Mouse (Mus musculus): Measurements from ENCODE around the gene Abce1. TPM values are rescaled to one million over a fixed set of nuclear protein-coding genes. Genes with fewer than 3 reads are reported as not detected.

The Abce1 gene
- 63.2 and 70.2 TPM in 2 replicates for polyA plus RNA-seq (2015; fragmentation: Nextera tagmentation; extraction: Ambion mirVana)

DNA sequence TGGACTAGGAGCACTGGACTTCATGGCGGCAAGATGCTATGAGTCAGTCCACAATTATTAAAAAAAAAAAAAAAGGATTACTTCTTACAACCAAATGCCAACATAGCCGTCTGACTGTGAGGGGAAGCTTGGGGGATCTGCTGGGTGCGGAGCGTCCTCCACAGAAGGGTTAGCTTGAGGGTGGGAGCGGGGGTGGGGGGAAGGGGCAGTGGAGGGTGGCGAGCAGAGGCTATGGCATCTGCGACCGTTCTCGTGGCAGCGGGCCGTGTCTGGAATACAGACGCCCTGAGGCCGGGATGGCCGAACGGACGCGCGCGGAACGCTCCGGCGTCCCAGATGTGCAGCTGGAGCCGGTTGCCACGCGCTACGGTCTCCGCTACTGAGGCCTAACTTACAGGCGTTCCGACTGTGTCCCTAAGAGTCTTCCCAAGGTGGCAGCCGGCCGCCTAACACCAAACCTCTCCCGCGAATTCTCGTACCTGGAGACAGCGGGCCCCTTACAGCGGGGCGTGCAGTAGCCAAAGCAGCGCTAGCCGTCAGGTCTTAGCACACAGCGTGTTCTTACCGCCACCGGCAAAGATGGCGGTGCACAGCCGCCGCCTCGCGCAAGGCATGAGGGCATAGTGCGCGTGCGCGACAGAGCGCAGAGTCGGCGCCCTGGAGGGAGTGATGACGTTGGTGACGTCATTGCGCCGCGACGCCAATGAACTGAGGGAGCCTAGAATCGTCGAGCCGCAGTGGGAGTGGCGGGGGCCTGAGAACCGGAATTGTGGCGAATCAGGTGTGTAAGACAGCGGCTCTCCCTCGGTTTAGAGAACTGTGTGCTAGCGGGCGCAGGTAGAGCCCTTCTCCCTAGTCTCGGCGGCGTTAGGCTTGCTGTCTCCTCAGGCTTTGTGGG, at the start of gene Abce1, which contains the start of gene Anapc10:
Gene Abce1 (minus strand): TSS at position 677 of the 898 bp plus-strand sequence.
Gene Anapc10 (plus strand): TSS at position 757 of the 898 bp plus-strand sequence.
- WGBS, result under 1% methylated on average over 73 of the region's 73 CpGs
- H3K9ac ChIP-seq (ENCODE audit: low read length), result peak within 1 kb of the TSS; percentile 95
- ATAC-seq (replicated peaks; ENCODE audit: extremely low read depth, insufficient read depth, low FRiP score), result peak; percentile 98
- H3K4me1 ChIP-seq (ENCODE audit: control insufficient read depth, insufficient read depth, low read length), result peaks cover 6% of the 10 kb centered on the region; the same call in 1 of the 2 replicates
- H3K4me3 ChIP-seq (ENCODE audit: low read length), result peak within 1 kb of the TSS; percentile 94
- H3K4me2 ChIP-seq (ENCODE audit: low read depth, low read length), result peak within 1 kb of the TSS; percentile 90
- peak within 1 kb of the TSS; percentile 90 for H3K27ac ChIP-seq (ENCODE audit: low read length)
- peaks cover 8% of the 10 kb centered on the region; the same call in 1 of the 2 replicates for H3K36me3 ChIP-seq (ENCODE audit: control insufficient read depth, insufficient read depth)
- no peaks in the 10 kb centered on the region for H3K9me3 ChIP-seq (replicated peaks; ENCODE audit: control insufficient read depth, low read length)
- H3K27me3 ChIP-seq (ENCODE audit: control insufficient read depth, insufficient read depth, low read length), result no peaks in the 10 kb centered on the region

GRCm38 (mm10) chr8:79750305-79750704, 38.8 kb upstream of the Abce1 start:
- Histone ChIP-seq H3K4me2 (ENCODE audit: low read depth, low read length) (no peak overlapping the region), H3K36me3 (ENCODE audit: control insufficient read depth, insufficient read depth) (peaks cover 2% of the 10 kb centered on the region; the same call in 1 of the 2 replicates), H3K4me1 (ENCODE audit: control insufficient read depth, insufficient read depth, low read length) (no peaks in the 10 kb centered on the region), H3K4me3 (ENCODE audit: low read length) (no peak overlapping the region), H3K27me3 (ENCODE audit: control insufficient read depth, insufficient read depth, low read length) (no peaks in the 10 kb centered on the region), H3K27ac (ENCODE audit: low read length) (no peak overlapping the region), H3K9me3 (replicated peaks; ENCODE audit: control insufficient read depth, low read length) (no peaks in the 10 kb centered on the region), H3K9ac (ENCODE audit: low read length) (no peak overlapping the region)
- ATAC-seq (replicated peaks; ENCODE audit: extremely low read depth, insufficient read depth, low FRiP score), result no peak
- 31% methylated on average over 2 of the region's 2 CpGs for WGBS

GRCm38 (mm10) chr8:79748591-79748990, 37.1 kb upstream of the Abce1 start:
- Histone ChIP-seq H3K4me2 (ENCODE audit: low read depth, low read length) (no peak overlapping the region), H3K36me3 (ENCODE audit: control insufficient read depth, insufficient read depth) (peaks cover 2% of the 10 kb centered on the region; the same call in 1 of the 2 replicates)

DNA sequence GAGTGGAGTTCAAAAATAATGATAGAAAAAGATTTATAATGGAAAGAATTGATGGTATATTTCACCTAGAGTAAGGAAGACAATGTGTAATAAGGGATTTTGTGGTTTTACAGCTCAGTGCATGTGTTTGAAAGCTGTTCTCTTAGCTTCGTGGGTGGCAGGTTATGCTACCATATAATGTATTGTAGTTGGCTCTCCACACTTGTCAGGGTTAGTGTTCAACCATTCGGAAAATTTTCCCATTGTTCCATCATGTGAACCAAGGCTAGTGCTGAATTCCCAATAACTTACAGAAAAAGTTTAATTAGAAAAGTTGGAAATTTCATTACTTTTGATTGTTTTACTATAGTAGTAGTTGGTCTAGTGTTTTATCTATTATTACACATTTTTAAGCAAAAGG, 36.6 kb upstream of the Abce1 start:
- H3K9me3 ChIP-seq (replicated peaks; ENCODE audit: control insufficient read depth, low read length), result no peaks in the 10 kb centered on the region
- H3K4me3 ChIP-seq (ENCODE audit: low read length), result no peak overlapping the region
- ATAC-seq (replicated peaks; ENCODE audit: extremely low read depth, insufficient read depth, low FRiP score), result no peak
- H3K27me3 ChIP-seq (ENCODE audit: control insufficient read depth, insufficient read depth, low read length), result no peaks in the 10 kb centered on the region
- WGBS, result 69% methylated on average over 2 of the region's 2 CpGs
- no peaks in the 10 kb centered on the region for H3K4me1 ChIP-seq (ENCODE audit: control insufficient read depth, insufficient read depth, low read length)
- H3K4me2 ChIP-seq (ENCODE audit: low read depth, low read length), result no peak overlapping the region
- peaks cover 2% of the 10 kb centered on the region; the same call in 1 of the 2 replicates for H3K36me3 ChIP-seq (ENCODE audit: control insufficient read depth, insufficient read depth)
- H3K27ac ChIP-seq (ENCODE audit: low read length), result no peak overlapping the region
- H3K9ac ChIP-seq (ENCODE audit: low read length), result no peak overlapping the region

More at GRCm38 (mm10) chr8:79748591-79748990, 37.1 kb upstream of the Abce1 start:
- H3K27ac ChIP-seq (ENCODE audit: low read length), result no peak overlapping the region
- ATAC-seq (replicated peaks; ENCODE audit: extremely low read depth, insufficient read depth, low FRiP score), result no peak
- H3K4me3 ChIP-seq (ENCODE audit: low read length), result no peak overlapping the region
- no peak overlapping the region for H3K9ac ChIP-seq (ENCODE audit: low read length)
- no peaks in the 10 kb centered on the region for H3K27me3 ChIP-seq (ENCODE audit: control insufficient read depth, insufficient read depth, low read length)
- WGBS, result 80% methylated on average over 4 of the region's 4 CpGs
- H3K4me1 ChIP-seq (ENCODE audit: control insufficient read depth, insufficient read depth, low read length), result no peaks in the 10 kb centered on the region
- no peaks in the 10 kb centered on the region for H3K9me3 ChIP-seq (replicated peaks; ENCODE audit: control insufficient read depth, low read length)

DNA sequence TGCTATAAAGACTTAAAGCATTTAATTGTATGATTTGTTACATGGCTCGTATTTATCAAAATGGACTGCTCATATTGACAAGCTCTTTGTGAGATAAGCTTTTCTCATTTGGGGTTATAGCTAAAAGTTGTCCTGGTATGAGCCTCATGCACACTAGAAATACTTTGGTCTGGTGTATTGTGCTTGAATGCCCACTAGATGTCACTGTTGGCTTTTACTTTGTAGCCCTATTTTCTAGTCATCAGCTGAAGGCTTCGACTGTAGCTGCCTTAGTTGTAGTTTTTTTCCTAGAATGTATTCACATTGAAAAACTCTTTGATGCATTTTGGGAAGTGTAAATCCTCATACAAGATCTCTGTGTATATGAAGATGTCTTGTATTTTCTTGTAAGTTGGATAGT, 22.8 kb upstream of the Abce1 start:
- Histone ChIP-seq H3K4me3 (ENCODE audit: low read length) (no peak overlapping the region), H3K36me3 (ENCODE audit: control insufficient read depth, insufficient read depth) (no peaks in the 10 kb centered on the region), H3K27me3 (ENCODE audit: control insufficient read depth, insufficient read depth, low read length) (no peaks in the 10 kb centered on the region), H3K9me3 (replicated peaks; ENCODE audit: control insufficient read depth, low read length) (no peaks in the 10 kb centered on the region), H3K4me2 (ENCODE audit: low read depth, low read length) (no peak overlapping the region), H3K9ac (ENCODE audit: low read length) (no peak overlapping the region), H3K27ac (ENCODE audit: low read length) (no peak overlapping the region), H3K4me1 (ENCODE audit: control insufficient read depth, insufficient read depth, low read length) (no peaks in the 10 kb centered on the region)
- no peak for ATAC-seq (replicated peaks; ENCODE audit: extremely low read depth, insufficient read depth, low FRiP score)
- WGBS, result 14% methylated on average over 2 of the region's 2 CpGs

- Histone ChIP-seq H3K9ac (ENCODE audit: low read length) (no peak overlapping the region), H3K9me3 (replicated peaks; ENCODE audit: control insufficient read depth, low read length) (no peaks in the 10 kb centered on the region), H3K4me1 (ENCODE audit: control insufficient read depth, insufficient read depth, low read length) (no peaks in the 10 kb centered on the region), H3K4me2 (ENCODE audit: low read depth, low read length) (no peak overlapping the region), H3K36me3 (ENCODE audit: control insufficient read depth, insufficient read depth) (no peaks in the 10 kb centered on the region; the same call in 1 of the 2 replicates), H3K27ac (ENCODE audit: low read length) (no peak overlapping the region), H3K4me3 (ENCODE audit: low read length) (no peak overlapping the region), H3K27me3 (ENCODE audit: control insufficient read depth, insufficient read depth, low read length) (no peaks in the 10 kb centered on the region)
- no peak for ATAC-seq (replicated peaks; ENCODE audit: extremely low read depth, insufficient read depth, low FRiP score)
- 100% methylated on average over 1 of the region's 1 CpGs for WGBS
These were observed 16.4 kb upstream of the Abce1 start for GRCm38 (mm10) chr8:79727900-79728299.

- Histone ChIP-seq H3K27me3 (ENCODE audit: control insufficient read depth, insufficient read depth, low read length) (no peaks in the 10 kb centered on the region), H3K4me2 (ENCODE audit: low read depth, low read length) (no peak overlapping the region), H3K9me3 (replicated peaks; ENCODE audit: control insufficient read depth, low read length) (no peaks in the 10 kb centered on the region), H3K4me3 (ENCODE audit: low read length) (no peak overlapping the region), H3K27ac (ENCODE audit: low read length) (no peak overlapping the region), H3K36me3 (ENCODE audit: control insufficient read depth, insufficient read depth) (peaks cover 18% of the 10 kb centered on the region), H3K9ac (ENCODE audit: low read length) (no peak overlapping the region), H3K4me1 (ENCODE audit: control insufficient read depth, insufficient read depth, low read length) (no peaks in the 10 kb centered on the region)
- ATAC-seq (replicated peaks; ENCODE audit: extremely low read depth, insufficient read depth, low FRiP score), result no peak
- WGBS, result 66% methylated on average over 3 of the region's 3 CpGs
These were observed 13.0 kb upstream of the Abce1 start for GRCm38 (mm10) chr8:79724589-79724988.

DNA sequence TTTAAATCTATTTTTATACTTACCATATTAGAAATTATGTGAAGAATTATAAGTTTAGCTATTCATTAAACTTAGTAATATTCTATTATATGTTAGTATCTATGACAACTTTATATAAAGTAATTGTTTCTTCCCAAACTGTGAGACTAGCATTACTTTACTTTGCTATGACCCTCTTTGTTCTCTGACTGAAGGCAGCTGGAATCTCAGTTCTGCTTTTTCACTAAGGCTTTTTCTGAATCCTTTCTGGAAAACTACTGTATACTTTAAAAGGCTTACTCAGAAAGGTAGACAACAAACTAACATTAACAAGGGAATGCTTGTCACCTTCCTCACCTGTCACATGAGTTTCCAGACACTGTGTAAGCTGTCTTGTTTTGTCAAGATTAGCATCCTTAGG, 11.8 kb upstream of the Abce1 start:
- Histone ChIP-seq H3K9me3 (replicated peaks; ENCODE audit: control insufficient read depth, low read length) (no peaks in the 10 kb centered on the region), H3K27me3 (ENCODE audit: control insufficient read depth, insufficient read depth, low read length) (no peaks in the 10 kb centered on the region), H3K4me2 (ENCODE audit: low read depth, low read length) (no peak overlapping the region), H3K36me3 (ENCODE audit: control insufficient read depth, insufficient read depth) (peaks cover 18% of the 10 kb centered on the region), H3K4me3 (ENCODE audit: low read length) (no peak overlapping the region), H3K4me1 (ENCODE audit: control insufficient read depth, insufficient read depth, low read length) (no peaks in the 10 kb centered on the region), H3K9ac (ENCODE audit: low read length) (no peak overlapping the region), H3K27ac (ENCODE audit: low read length) (no peak overlapping the region)
- no peak for ATAC-seq (replicated peaks; ENCODE audit: extremely low read depth, insufficient read depth, low FRiP score)

DNA sequence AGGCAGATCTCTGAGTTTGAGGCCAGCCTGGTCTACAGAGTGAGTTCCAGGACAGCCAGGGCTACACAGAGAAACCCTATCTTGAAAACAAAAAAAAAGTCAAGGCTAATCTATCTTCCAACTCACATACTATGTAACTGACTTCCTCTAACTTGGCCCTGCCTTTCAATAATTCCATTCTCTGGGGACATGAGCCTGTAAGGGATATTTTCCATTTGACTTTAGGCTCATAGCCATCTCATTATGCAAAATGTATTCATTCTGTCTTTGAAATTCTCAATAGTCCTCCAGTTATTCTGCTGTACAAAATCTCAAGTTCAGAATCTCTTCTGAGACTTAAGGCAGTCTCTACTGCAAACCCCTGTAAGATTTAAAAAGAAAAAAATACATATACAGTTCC, 10.0 kb upstream of the Abce1 start:
- peaks cover 18% of the 10 kb centered on the region for H3K36me3 ChIP-seq (ENCODE audit: control insufficient read depth, insufficient read depth)

More for the DNA sequence above, 10.0 kb upstream of the Abce1 start:
- H3K4me3 ChIP-seq (ENCODE audit: low read length), result no peak overlapping the region
- ATAC-seq (replicated peaks; ENCODE audit: extremely low read depth, insufficient read depth, low FRiP score), result no peak
- no peak overlapping the region for H3K4me2 ChIP-seq (ENCODE audit: low read depth, low read length)
- H3K4me1 ChIP-seq (ENCODE audit: control insufficient read depth, insufficient read depth, low read length), result no peaks in the 10 kb centered on the region
- H3K27ac ChIP-seq (ENCODE audit: low read length), result no peak overlapping the region
- H3K27me3 ChIP-seq (ENCODE audit: control insufficient read depth, insufficient read depth, low read length), result no peaks in the 10 kb centered on the region
- H3K9me3 ChIP-seq (replicated peaks; ENCODE audit: control insufficient read depth, low read length), result no peaks in the 10 kb centered on the region
- no peak overlapping the region for H3K9ac ChIP-seq (ENCODE audit: low read length)

All from heart, embryonic 16.5 days (tissue).